Mouse (Mus musculus): ENCODE data around the gene Ccnl2. TPM values are rescaled to one million over a fixed set of nuclear protein-coding genes. Genes with fewer than 3 reads are reported as not detected.

Gene Ccnl2
- polyA plus RNA-seq, 1 experiment from 2014 or later, result 161 TPM

GRCm38 (mm10) chr4:155802741-155803339, 9.4 kb upstream of the Ccnl2 start, which contains the start of gene Mrpl20:
Gene Mrpl20 (plus strand): TSS chr4:155802878.
- Histone ChIP-seq H3K36me3 (ENCODE audit: control insufficient read depth, insufficient read depth, low read length) (peaks cover 25% of the 10 kb centered on the region), H3K9ac (ENCODE audit: low read length) (peak within 1 kb of the TSS; percentile 84), H3K27ac (ENCODE audit: low read depth) (peak within 1 kb of the TSS; percentile 64), H3K4me3 (ENCODE audit: low read depth, low read length) (peak within 1 kb of the TSS; percentile 99), H3K4me1 (replicated peaks; ENCODE audit: control insufficient read depth, insufficient read depth, low read length) (peaks cover 8% of the 10 kb centered on the region; the same call in 1 of the 2 replicates), H3K9me3 (ENCODE audit: control insufficient read depth, low read length) (no peaks in the 10 kb centered on the region), H3K4me2 (ENCODE audit: low read length) (peak within 1 kb of the TSS; percentile 82), H3K27me3 (replicated peaks; ENCODE audit: control insufficient read depth, insufficient read depth, low read length) (no peaks in the 10 kb centered on the region)
- WGBS, result 10% methylated on average over 12 of the region's 12 CpGs
- ATAC-seq (replicated peaks; ENCODE audit: low FRiP score, low TSS enrichment, low read depth) (peak; percentile 34; the same call in 1 of the 2 replicates), DNase-seq (ENCODE audit: low spot score) (peak; percentile 72)

GRCm38 (mm10) chr4:155803340-155804041, 8.8 kb upstream of the Ccnl2 start:
- ATAC-seq (replicated peaks; ENCODE audit: low FRiP score, low TSS enrichment, low read depth), result peak; percentile 98
- Histone ChIP-seq H3K4me1 (replicated peaks; ENCODE audit: control insufficient read depth, insufficient read depth, low read length) (peaks cover 8% of the 10 kb centered on the region; the same call in 1 of the 2 replicates), H3K4me3 (ENCODE audit: low read depth, low read length) (peak overlapping the region; percentile 99), H3K9ac (ENCODE audit: low read length) (peak overlapping the region; percentile 84), H3K4me2 (ENCODE audit: low read length) (peak overlapping the region; percentile 82), H3K27me3 (replicated peaks; ENCODE audit: control insufficient read depth, insufficient read depth, low read length) (no peaks in the 10 kb centered on the region), H3K9me3 (ENCODE audit: control insufficient read depth, low read length) (no peaks in the 10 kb centered on the region), H3K36me3 (ENCODE audit: control insufficient read depth, insufficient read depth, low read length) (peaks cover 31% of the 10 kb centered on the region), H3K27ac (ENCODE audit: low read depth) (peak overlapping the region; percentile 64)
- DNase-seq (ENCODE audit: low spot score), result peak; percentile 99
- WGBS, result under 1% methylated on average over 58 of the region's 58 CpGs

GRCm38 (mm10) chr4:155807841-155808240, 4.4 kb upstream of the Ccnl2 start:
- Histone ChIP-seq H3K9me3 (ENCODE audit: control insufficient read depth, low read length) (no peaks in the 10 kb centered on the region), H3K27ac (ENCODE audit: low read depth) (peak overlapping the region; percentile 54; the same call in 1 of the 2 replicates), H3K9ac (ENCODE audit: low read length) (no peak overlapping the region), H3K36me3 (ENCODE audit: control insufficient read depth, insufficient read depth, low read length) (peaks cover 56% of the 10 kb centered on the region), H3K4me2 (ENCODE audit: low read length) (no peak overlapping the region), H3K4me1 (replicated peaks; ENCODE audit: control insufficient read depth, insufficient read depth, low read length) (peaks cover 14% of the 10 kb centered on the region), H3K4me3 (ENCODE audit: low read depth, low read length) (no peak overlapping the region), H3K27me3 (replicated peaks; ENCODE audit: control insufficient read depth, insufficient read depth, low read length) (no peaks in the 10 kb centered on the region)
- 93% methylated on average over 3 of the region's 3 CpGs for WGBS
- ATAC-seq (replicated peaks; ENCODE audit: low FRiP score, low TSS enrichment, low read depth) (no peak), DNase-seq (ENCODE audit: low spot score) (no peak)

- ATAC-seq (replicated peaks; ENCODE audit: low FRiP score, low TSS enrichment, low read depth) (peak; percentile 44), DNase-seq (ENCODE audit: low spot score) (peak; percentile 73)
- Histone ChIP-seq H3K27ac (ENCODE audit: low read depth) (peak overlapping the region; percentile 93), H3K4me3 (ENCODE audit: low read depth, low read length) (peak overlapping the region; percentile 100), H3K4me1 (replicated peaks; ENCODE audit: control insufficient read depth, insufficient read depth, low read length) (peaks cover 20% of the 10 kb centered on the region), H3K4me2 (ENCODE audit: low read length) (peak overlapping the region; percentile 97), H3K9ac (ENCODE audit: low read length) (peak overlapping the region; percentile 99), H3K36me3 (ENCODE audit: control insufficient read depth, insufficient read depth, low read length) (peaks cover 75% of the 10 kb centered on the region), H3K9me3 (ENCODE audit: control insufficient read depth, low read length) (no peaks in the 10 kb centered on the region), H3K27me3 (replicated peaks; ENCODE audit: control insufficient read depth, insufficient read depth, low read length) (no peaks in the 10 kb centered on the region)
- WGBS, result under 1% methylated on average over 47 of the region's 49 CpGs
Observed at GRCm38 (mm10) chr4:155812665-155813181, 434 bp downstream of the Ccnl2 start.

- 79% methylated on average over 4 of the region's 4 CpGs for WGBS
- ATAC-seq (replicated peaks; ENCODE audit: low FRiP score, low TSS enrichment, low read depth), result no peak
- H3K36me3 ChIP-seq (ENCODE audit: control insufficient read depth, insufficient read depth, low read length), result peaks cover 91% of the 10 kb centered on the region
Observed at GRCm38 (mm10) chr4:155817533-155817932, 5.2 kb downstream of the Ccnl2 start.

GRCm38 (mm10) chr4:155821025-155821424, 8.7 kb downstream of the Ccnl2 start:
- 72% methylated on average over 7 of the region's 7 CpGs for WGBS
- H3K36me3 ChIP-seq (ENCODE audit: control insufficient read depth, insufficient read depth, low read length), result peaks cover 97% of the 10 kb centered on the region
- H3K4me2 ChIP-seq (ENCODE audit: low read length), result no peak overlapping the region
- H3K9ac ChIP-seq (ENCODE audit: low read length), result no peak overlapping the region
- no peak overlapping the region for H3K27ac ChIP-seq (ENCODE audit: low read depth)
- H3K9me3 ChIP-seq (ENCODE audit: control insufficient read depth, low read length), result no peaks in the 10 kb centered on the region
- no peaks in the 10 kb centered on the region for H3K4me1 ChIP-seq (replicated peaks; ENCODE audit: control insufficient read depth, insufficient read depth, low read length)
- ATAC-seq (replicated peaks; ENCODE audit: low FRiP score, low TSS enrichment, low read depth) (no peak), DNase-seq (ENCODE audit: low spot score) (no peak)
- H3K27me3 ChIP-seq (replicated peaks; ENCODE audit: control insufficient read depth, insufficient read depth, low read length), result no peaks in the 10 kb centered on the region
- H3K4me3 ChIP-seq (ENCODE audit: low read depth, low read length), result no peak overlapping the region

More at GRCm38 (mm10) chr4:155817533-155817932, 5.2 kb downstream of the Ccnl2 start:
- Histone ChIP-seq H3K9me3 (ENCODE audit: control insufficient read depth, low read length) (no peaks in the 10 kb centered on the region), H3K9ac (ENCODE audit: low read length) (no peak overlapping the region), H3K4me1 (replicated peaks; ENCODE audit: control insufficient read depth, insufficient read depth, low read length) (peaks cover 14% of the 10 kb centered on the region), H3K4me2 (ENCODE audit: low read length) (no peak overlapping the region), H3K27ac (ENCODE audit: low read depth) (no peak overlapping the region), H3K4me3 (ENCODE audit: low read depth, low read length) (no peak overlapping the region), H3K27me3 (replicated peaks; ENCODE audit: control insufficient read depth, insufficient read depth, low read length) (no peaks in the 10 kb centered on the region)
- DNase-seq (ENCODE audit: low spot score), result no peak

- no peak overlapping the region for H3K4me2 ChIP-seq (ENCODE audit: low read length)
- no peak for DNase-seq (ENCODE audit: low spot score)
- no peak overlapping the region for H3K27ac ChIP-seq (ENCODE audit: low read depth)
- peaks cover 90% of the 10 kb centered on the region for H3K36me3 ChIP-seq (ENCODE audit: control insufficient read depth, insufficient read depth, low read length)
- H3K27me3 ChIP-seq (replicated peaks; ENCODE audit: control insufficient read depth, insufficient read depth, low read length), result no peaks in the 10 kb centered on the region
- H3K9me3 ChIP-seq (ENCODE audit: control insufficient read depth, low read length), result no peaks in the 10 kb centered on the region
- no peak overlapping the region for H3K4me3 ChIP-seq (ENCODE audit: low read depth, low read length)
- ATAC-seq (replicated peaks; ENCODE audit: low FRiP score, low TSS enrichment, low read depth), result no peak
- no peak overlapping the region for H3K9ac ChIP-seq (ENCODE audit: low read length)
- WGBS, result 94% methylated on average over 16 of the region's 16 CpGs
- no peaks in the 10 kb centered on the region for H3K4me1 ChIP-seq (replicated peaks; ENCODE audit: control insufficient read depth, insufficient read depth, low read length)
Observed at GRCm38 (mm10) chr4:155823443-155823842, 11.2 kb downstream of the Ccnl2 start.

- H3K9me3 ChIP-seq (ENCODE audit: control insufficient read depth, low read length), result no peaks in the 10 kb centered on the region
- no peak for DNase-seq (ENCODE audit: low spot score)
- H3K36me3 ChIP-seq (ENCODE audit: control insufficient read depth, insufficient read depth, low read length), result peaks cover 33% of the 10 kb centered on the region
- WGBS, result 92% methylated on average over 4 of the region's 4 CpGs
- peaks cover 19% of the 10 kb centered on the region for H3K4me1 ChIP-seq (replicated peaks; ENCODE audit: control insufficient read depth, insufficient read depth, low read length)
- H3K27ac ChIP-seq (ENCODE audit: low read depth), result no peak overlapping the region
- no peak overlapping the region for H3K4me3 ChIP-seq (ENCODE audit: low read depth, low read length)
- no peak overlapping the region for H3K9ac ChIP-seq (ENCODE audit: low read length)
- no peak overlapping the region for H3K4me2 ChIP-seq (ENCODE audit: low read length)
- no peaks in the 10 kb centered on the region for H3K27me3 ChIP-seq (replicated peaks; ENCODE audit: control insufficient read depth, insufficient read depth, low read length)
- no peak for ATAC-seq (replicated peaks; ENCODE audit: low FRiP score, low TSS enrichment, low read depth)
Observed at GRCm38 (mm10) chr4:155829866-155830265, 17.6 kb downstream of the Ccnl2 start.
